Mouse (Mus musculus) urinary bladder, postnatal 36 days (tissue): ENCODE data around the gene Sell.

ENCODE experiments used
- DNase-seq, 2 experiments: peaks; one replicate each; pipeline ENCODE4 v3.0.0; 2022; ENCODE audit warnings: low spot score in 2 of 2, mixed read lengths in 1 of 2

The Sell gene

GRCm38 (mm10) chr1:164074606-164075140 is 12.9 kb downstream of the Sell start:
- DNase-seq: no peak

GRCm38 (mm10) chr1:164075416-164075815 is 13.6 kb downstream of the Sell start:
- no peak for DNase-seq

GRCm38 (mm10) chr1:164076441-164076840 is 14.7 kb downstream of the Sell start:
- DNase-seq: no peak

GRCm38 (mm10) chr1:164077031-164077430 is 15.2 kb downstream of the Sell start:
- DNase-seq: no peak

GRCm38 (mm10) chr1:164078323-164078741 is 16.6 kb downstream of the Sell start:
- no peak for DNase-seq

GRCm38 (mm10) chr1:164079091-164079490 is 17.3 kb downstream of the Sell start:
- DNase-seq: no peak

GRCm38 (mm10) chr1:164083046-164083445 is 21.3 kb downstream of the Sell start:
- no peak for DNase-seq

GRCm38 (mm10) chr1:164086797-164087196 is 25.0 kb downstream of the Sell start:
- no peak for DNase-seq

GRCm38 (mm10) chr1:164087872-164088271 is 26.1 kb downstream of the Sell start:
- no peak for DNase-seq

GRCm38 (mm10) chr1:164096780-164097179 is 35.0 kb downstream of the Sell start:
- DNase-seq: no peak

GRCm38 (mm10) chr1:164097911-164098310 is 36.1 kb downstream of the Sell start:
- DNase-seq: no peak

- no peak for DNase-seq
Measured at GRCm38 (mm10) chr1:164098372-164098771, 36.6 kb downstream of the Sell start.

- DNase-seq: no peak
Measured at GRCm38 (mm10) chr1:164109763-164110162, 48.0 kb downstream of the Sell start.

- no peak for DNase-seq
Measured at GRCm38 (mm10) chr1:164110591-164111329, 49.0 kb downstream of the Sell start.

- DNase-seq: no peak
Measured at GRCm38 (mm10) chr1:164114280-164114679, 52.5 kb downstream of the Sell start.

- DNase-seq: no peak
Measured at GRCm38 (mm10) chr1:164114947-164115493, 53.2 kb downstream of the Sell start, which contains the start of gene Selp. TSS of gene Selp (plus strand) at chr1:164115264.

GRCm38 (mm10) chr1:164115647-164116046 is 53.9 kb downstream of the Sell start:
- no peak for DNase-seq

- DNase-seq: no peak
Measured at GRCm38 (mm10) chr1:164117869-164118268, 56.1 kb downstream of the Sell start.

GRCm38 (mm10) chr1:164119892-164120776 is 58.4 kb downstream of the Sell start:
- DNase-seq: no peak

GRCm38 (mm10) chr1:164120777-164121158 is 59.0 kb downstream of the Sell start:
- no peak for DNase-seq

GRCm38 (mm10) chr1:164123836-164124235 is 62.1 kb downstream of the Sell start:
- no peak for DNase-seq

GRCm38 (mm10) chr1:164130013-164130412 is 68.2 kb downstream of the Sell start:
- DNase-seq: no peak
